Mouse (Mus musculus) olfactory bulb, adult 2 months (tissue): Measurements from ENCODE around the gene Cdh13. TPM values are rescaled to one million over a fixed set of nuclear protein-coding genes. Genes with fewer than 3 reads are reported as not detected.

ENCODE experiments used
- H3K27ac ChIP-seq: fragments of 200-500 bp; 2 replicates; pipeline ENCODE4 v1.5.1; 2012; ENCODE audit warnings: low read depth, low read length; ENCODE audit not compliant: insufficient read depth
- H3K4me1 ChIP-seq: fragments of 200-500 bp; 2 replicates; pipeline ENCODE4 v1.6.1; 2012; ENCODE audit warnings: low read length; ENCODE audit not compliant: control insufficient read depth, insufficient read depth
- H3K4me3 ChIP-seq: fragments of 200-500 bp; 2 replicates; pipeline ENCODE4 v1.5.1; 2012; ENCODE audit warnings: mild to moderate bottlenecking, low read depth, low read length, moderate library complexity; ENCODE audit not compliant: insufficient read depth
- CTCF ChIP-seq: fragments of 200-500 bp; IDR thresholded peaks from 2 replicates; pipeline ENCODE4 v1.5.1; 2012; ENCODE audit warnings: low read depth, mild to moderate bottlenecking, low read length, moderate library complexity; ENCODE audit not compliant: insufficient read depth
- POLR2A ChIP-seq: fragments of 200-500 bp; IDR thresholded peaks from 2 replicates; pipeline ENCODE4 v1.6.1; 2012; ENCODE audit warnings: mild to moderate bottlenecking, low read depth, low read length, moderate library complexity; ENCODE audit not compliant: insufficient read depth
- WGBS: fragments of 180-500 bp; shearing (Covaris S2); methylation state at CpG from one replicate; pipeline ENCODE4 v1.1.7; 2018; 5-methylcytosine and 5-hydroxymethylcytosine counted together
- polyA plus RNA-seq: library from polyadenylated mRNA; stranded (reverse); fragments of >200 nt; gene quantifications from 2 replicates; pipeline ENCODE4 v1.2.4, GENCODE M21; 2012; ENCODE audit warnings: low replicate concordance; ENCODE audit not compliant: missing spikeins, insufficient read depth, insufficient read length

Cdh13 gene
- polyA plus RNA-seq, 1 experiment, result not detected

DNA sequence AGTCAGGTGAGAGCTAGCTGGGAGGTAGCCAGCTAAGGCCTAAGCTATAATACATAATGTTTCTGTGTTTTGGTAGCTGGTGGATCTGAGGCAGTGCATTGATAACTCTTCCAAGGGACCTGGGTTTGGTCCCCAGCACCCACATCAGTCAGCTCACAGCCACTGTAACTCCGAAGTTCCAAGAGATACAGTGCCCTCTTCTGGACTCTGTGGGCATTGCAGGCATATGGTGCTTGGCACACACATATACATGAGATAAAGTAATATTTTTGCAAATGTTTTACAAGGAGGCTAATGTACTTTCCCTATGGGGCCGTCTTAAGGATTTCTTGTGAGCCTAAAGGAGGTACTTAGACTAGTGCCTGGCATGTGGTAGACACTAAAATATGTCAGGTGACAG, 755.8 kb downstream of the Cdh13 start:
- WGBS, result 82% methylated on average over 2 of the region's 2 CpGs
- H3K4me1 ChIP-seq, result no peaks in the 10 kb centered on the region
- H3K27ac ChIP-seq, result no peak overlapping the region
- no peak overlapping the region for H3K4me3 ChIP-seq
- TF ChIP-seq CTCF (no peak), POLR2A (no peak)

DNA sequence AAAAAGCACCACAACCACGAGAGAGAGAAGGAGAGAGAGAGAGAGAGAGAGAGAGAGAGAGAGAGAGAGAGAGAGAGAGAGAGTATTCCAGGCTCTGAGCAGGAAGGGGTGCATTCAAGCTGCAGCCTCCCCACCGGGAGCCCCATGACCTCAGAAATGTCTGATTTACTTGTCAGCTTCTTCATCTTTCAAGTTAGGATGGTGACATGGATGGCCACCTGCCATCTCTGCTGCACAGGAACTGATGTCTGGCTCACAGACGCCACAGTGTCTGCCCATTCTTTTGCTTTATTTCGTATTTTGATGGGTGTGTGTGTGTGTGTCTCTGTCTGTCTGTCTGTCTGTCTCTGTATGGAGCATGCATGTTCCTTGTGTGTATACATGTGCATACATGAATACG, 774.3 kb downstream of the Cdh13 start:
- H3K27ac ChIP-seq, result no peak overlapping the region
- 86% methylated on average over 5 of the region's 5 CpGs for whole genome bisulfite sequencing
- H3K4me3 ChIP-seq, result no peak overlapping the region
- no peaks in the 10 kb centered on the region for H3K4me1 ChIP-seq
- TF ChIP-seq CTCF (no peak), POLR2A (no peak)

DNA sequence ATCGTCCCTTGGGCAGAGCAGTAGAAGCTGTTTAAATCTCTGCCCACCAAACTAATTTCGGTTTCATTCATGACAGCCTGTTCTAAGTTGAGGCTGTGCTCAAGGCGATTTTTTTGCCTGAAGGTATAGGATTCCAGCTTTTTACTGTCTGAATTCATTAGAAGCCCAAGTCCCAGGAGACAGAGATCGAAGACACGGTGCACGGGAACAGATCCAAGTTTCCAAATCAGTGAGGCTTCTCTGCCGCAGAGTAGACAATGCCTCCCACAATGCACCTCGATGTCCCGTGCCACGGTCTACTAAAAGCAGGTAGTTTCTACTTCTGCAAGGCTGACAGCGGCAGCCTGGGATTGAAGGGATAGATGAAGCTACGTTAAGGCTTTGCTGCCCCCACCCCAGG, 778.1 kb downstream of the Cdh13 start:
- H3K4me1 ChIP-seq, result no peaks in the 10 kb centered on the region; the same call in 1 of the 2 replicates
- WGBS, result 54% methylated on average over 12 of the region's 12 CpGs
- no peak overlapping the region for H3K27ac ChIP-seq
- TF ChIP-seq POLR2A (no peak), CTCF (no peak)
- no peak overlapping the region for H3K4me3 ChIP-seq

DNA sequence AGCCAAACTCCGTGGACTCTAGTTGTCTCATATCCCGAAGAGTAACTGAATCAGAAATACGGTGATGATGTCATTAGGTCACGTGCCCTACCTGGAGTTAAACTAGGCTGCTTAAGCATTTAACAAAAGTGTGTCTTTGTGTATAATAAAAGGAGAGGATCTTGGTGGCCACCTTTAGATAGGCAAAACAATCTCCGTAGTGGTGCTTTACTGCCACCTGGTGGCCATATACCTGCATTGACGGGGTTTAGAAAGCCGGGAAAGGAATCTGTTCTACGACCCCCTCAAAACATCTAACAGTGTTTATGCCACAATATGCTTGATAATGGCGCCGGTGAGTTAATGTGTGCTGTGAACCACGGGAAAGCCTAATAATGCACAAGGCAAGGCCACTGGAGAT, 781.0 kb downstream of the Cdh13 start:
- WGBS, result 19% methylated on average over 11 of the region's 11 CpGs
- TF ChIP-seq POLR2A (no peak), CTCF (no peak)
- Histone ChIP-seq H3K4me1 (no peaks in the 10 kb centered on the region; the same call in 1 of the 2 replicates), H3K4me3 (no peak overlapping the region), H3K27ac (no peak overlapping the region)

DNA sequence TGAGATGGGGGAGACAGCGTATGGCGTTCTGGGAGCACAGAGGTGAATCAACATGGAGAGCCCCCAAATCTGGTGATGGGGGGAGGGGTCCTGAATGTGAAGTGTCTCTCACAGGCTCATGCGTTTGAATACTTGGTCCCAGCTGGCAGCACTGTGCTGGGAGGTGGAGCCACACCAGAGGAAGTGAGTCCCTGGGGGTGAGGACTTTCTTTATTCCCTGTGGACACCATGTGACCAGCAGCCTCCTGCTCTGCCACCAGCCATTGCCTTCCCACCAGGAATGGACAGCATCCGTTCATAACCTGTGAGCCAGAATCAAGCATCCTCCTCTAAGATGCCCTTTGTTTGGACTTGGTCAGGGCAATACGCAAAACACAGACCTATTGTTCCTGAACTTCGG, 788.8 kb downstream of the Cdh13 start:
- 84% methylated on average over 6 of the region's 6 CpGs for WGBS
- no peak for TF ChIP-seq POLR2A
- TF ChIP-seq CTCF, result no peak
- Histone ChIP-seq H3K4me3 (no peak overlapping the region), H3K4me1 (no peaks in the 10 kb centered on the region), H3K27ac (no peak overlapping the region)

DNA sequence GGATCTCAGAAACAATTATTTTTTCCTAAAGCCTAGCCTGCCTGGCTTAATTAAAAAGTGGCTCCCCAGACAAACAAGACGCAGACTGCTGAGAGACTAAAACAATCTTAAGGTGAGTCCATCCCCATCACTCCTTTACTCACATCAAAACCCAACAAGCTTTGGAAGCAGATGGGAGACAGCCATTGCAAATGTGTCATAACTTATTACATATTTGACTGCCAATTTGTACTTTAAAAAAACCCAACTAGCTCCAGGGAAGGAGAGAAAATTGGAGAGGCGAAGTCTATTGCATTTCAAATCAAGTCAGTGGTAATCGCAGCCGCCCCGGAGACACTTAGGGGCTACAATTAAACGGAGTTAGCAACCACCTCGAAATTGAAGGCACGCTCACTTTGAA, 801.5 kb downstream of the Cdh13 start:
- WGBS, result 71% methylated on average over 8 of the region's 8 CpGs
- Histone ChIP-seq H3K27ac (no peak overlapping the region), H3K4me1 (no peaks in the 10 kb centered on the region), H3K4me3 (no peak overlapping the region)
- TF ChIP-seq POLR2A (no peak), CTCF (no peak)

DNA sequence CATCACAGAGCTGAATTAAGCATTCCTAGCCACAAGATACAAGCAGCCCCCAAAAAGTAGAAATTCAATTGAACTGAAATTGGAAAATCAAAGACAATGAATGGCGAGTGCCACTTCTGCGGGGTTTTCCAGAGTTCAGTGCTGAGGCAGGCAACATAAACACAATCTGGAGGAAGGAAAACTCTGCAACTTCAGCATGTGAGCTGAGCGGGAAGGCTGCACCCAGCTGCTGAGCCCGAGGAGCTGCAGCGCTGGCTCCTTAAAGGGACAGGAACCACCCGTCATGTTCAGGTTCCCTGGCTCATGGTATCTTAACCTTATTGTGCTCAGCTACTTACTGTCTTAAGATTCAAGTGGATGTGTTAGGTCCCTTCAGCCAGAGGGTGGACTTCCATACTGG, 814.7 kb downstream of the Cdh13 start:
- Histone ChIP-seq H3K4me1 (no peaks in the 10 kb centered on the region; the same call in 1 of the 2 replicates), H3K27ac (no peak overlapping the region), H3K4me3 (no peak overlapping the region)
- no peak for TF ChIP-seq CTCF
- TF ChIP-seq POLR2A, result no peak
- 29% methylated on average over 6 of the region's 6 CpGs for WGBS

DNA sequence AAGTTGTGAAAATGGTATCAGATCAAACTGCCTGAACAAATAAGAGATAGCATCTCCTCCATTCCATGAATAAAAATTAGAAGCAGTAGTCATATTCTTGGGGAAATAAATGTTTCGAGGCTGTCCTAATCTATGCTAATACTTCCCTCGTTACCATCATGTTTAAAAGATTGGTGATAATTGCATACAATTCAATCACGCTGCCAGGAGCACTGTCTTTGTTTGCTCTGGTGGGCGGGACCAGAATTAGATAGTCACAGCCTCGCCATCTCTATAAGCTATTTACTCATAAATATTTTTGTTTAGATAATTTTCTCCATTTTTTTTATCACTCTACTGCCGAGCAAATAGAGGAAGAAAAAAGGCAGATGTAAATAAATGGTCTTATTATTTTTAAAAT, 819.3 kb downstream of the Cdh13 start:
- WGBS, result 44% methylated on average over 6 of the region's 6 CpGs
- TF ChIP-seq CTCF, result no peak
- no peak for TF ChIP-seq POLR2A
- no peak overlapping the region for H3K4me3 ChIP-seq
- no peaks in the 10 kb centered on the region; the same call in 1 of the 2 replicates for H3K4me1 ChIP-seq
- no peak overlapping the region for H3K27ac ChIP-seq

DNA sequence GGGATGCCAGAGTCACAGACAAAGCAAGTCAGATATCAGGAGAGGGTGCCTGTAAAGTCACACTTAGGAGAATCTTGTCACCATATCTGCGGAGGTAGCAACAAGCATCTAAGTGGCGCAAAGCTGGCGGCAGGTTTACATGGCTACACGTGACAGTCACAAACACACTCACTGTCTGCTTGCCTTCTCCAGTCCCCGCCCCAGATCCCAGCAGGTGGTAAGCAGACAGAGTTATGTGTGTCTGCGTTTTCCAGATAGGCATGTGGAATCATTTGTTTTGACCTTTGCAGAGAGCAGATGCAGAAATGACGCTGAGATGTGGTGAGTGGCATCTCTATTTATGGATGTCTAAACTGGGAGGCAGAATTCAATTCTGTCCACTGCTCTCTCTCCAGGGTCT, 826.1 kb downstream of the Cdh13 start:
- TF ChIP-seq CTCF, result no peak
- TF ChIP-seq POLR2A, result no peak
- Histone ChIP-seq H3K27ac (no peak overlapping the region), H3K4me1 (no peaks in the 10 kb centered on the region), H3K4me3 (no peak overlapping the region)
- 84% methylated on average over 7 of the region's 7 CpGs for WGBS

DNA sequence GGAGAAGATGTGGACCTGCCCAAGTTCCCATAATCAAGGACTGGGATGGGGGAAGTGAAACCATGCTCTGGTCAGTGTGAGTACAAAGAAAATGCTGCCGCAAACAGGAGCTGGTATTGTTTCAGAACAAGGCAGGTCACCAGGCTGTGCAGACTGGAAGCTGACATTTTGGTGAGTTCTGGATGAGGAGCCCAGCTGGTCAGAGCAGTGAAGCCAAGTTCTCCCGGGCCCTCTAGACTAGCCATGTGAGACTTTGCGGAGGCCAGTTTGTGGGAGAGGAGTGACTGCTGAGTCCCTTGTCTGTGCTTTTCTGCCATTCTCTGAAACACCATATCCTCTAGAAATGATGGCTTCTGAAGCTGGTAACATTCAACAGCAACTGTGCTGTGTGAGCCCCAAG, 829.3 kb downstream of the Cdh13 start:
- no peak for TF ChIP-seq CTCF
- TF ChIP-seq POLR2A, result no peak
- no peak overlapping the region for H3K27ac ChIP-seq

More for the DNA sequence above, 829.3 kb downstream of the Cdh13 start:
- no peak overlapping the region for H3K4me3 ChIP-seq
- 92% methylated on average over 3 of the region's 3 CpGs for WGBS
- no peaks in the 10 kb centered on the region for H3K4me1 ChIP-seq
